8 mouse cellular contexts compared by ENCODE assay signal in the genomic region with DNA sequence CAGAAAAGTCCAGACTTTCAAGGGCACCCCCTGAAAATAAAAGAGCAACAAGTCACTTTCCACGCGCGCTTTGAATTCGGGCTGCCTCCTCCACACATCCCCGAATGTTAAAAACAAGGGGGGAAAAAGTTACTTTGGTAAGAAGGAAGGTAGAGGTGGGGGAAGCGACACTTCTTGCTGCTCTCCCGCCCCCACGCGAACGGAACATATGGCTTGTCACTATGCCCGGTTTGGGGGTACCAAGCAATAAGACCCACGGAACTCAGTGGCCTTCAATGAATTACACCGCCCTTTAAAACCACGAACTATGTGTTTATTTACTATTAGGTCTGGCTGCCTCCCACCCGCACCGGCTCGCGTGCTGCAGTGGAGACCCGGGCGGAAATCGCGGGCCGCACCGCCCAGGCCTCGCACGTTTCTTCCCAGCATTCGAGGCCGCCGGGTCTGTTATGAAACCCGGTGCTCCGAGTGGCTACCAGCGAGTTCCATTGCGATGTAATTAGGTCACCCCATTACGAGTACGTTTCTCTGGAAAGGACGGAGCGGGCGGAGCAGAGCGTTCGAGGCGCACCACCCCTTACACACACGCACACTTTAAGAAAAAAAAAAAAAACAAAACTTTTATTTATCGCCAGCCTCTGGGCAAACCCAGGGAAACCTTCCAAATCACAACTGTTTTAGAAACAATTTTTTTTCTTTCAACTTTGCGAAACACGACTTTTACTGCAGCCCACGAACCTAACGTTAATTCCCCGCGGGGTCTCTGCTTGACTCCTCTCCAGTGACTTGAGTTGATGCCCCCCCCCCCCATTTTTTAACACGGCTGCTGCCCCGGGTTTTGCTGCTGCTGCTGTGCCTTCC. TPM values are rescaled to one million over a fixed set of nuclear protein-coding genes. Genes with fewer than 3 reads are reported as not detected.
DNase-seq lines count a peak whose midpoint lies in the region; ATAC-seq and TF ChIP-seq lines count a peak whose summit lies in the region.

No protein-coding gene starts in this region.

- peak overlapping the region; percentile 87 for H3K4me2 ChIP-seq in embryonic facial prominence, embryonic 14.5 days (ENCODE audit: low read depth, low read length)
- peak overlapping the region; percentile 87 for H3K4me2 ChIP-seq in liver, postnatal 0 days (ENCODE audit: low read depth, low read length)
- peak overlapping the region; percentile 96 for H3K4me2 ChIP-seq in neural tube, embryonic 12.5 days (replicated peaks)

- H3K27ac ChIP-seq in embryonic facial prominence, embryonic 14.5 days (replicated peaks; ENCODE audit: low read depth, low read length), result peak overlapping the region; percentile 99
- peak overlapping the region; percentile 99 for H3K27ac ChIP-seq in kidney, adult 2 months (ENCODE audit: insufficient read depth, low read depth, low read length)
- H3K27ac ChIP-seq in liver, postnatal 0 days (ENCODE audit: low read depth), result peak overlapping the region; percentile 99
- H3K27ac ChIP-seq in neural tube, embryonic 12.5 days, result peak overlapping the region; percentile 82
- peak overlapping the region; percentile 92 for H3K27ac ChIP-seq in testis, adult 2 months (ENCODE audit: control insufficient read depth, insufficient read depth, low read depth, low read length)

- H3K9ac ChIP-seq in embryonic facial prominence, embryonic 14.5 days (ENCODE audit: low read depth, low read length), result peak overlapping the region; percentile 88
- peak overlapping the region; percentile 94 for H3K9ac ChIP-seq in liver, postnatal 0 days (replicated peaks)
- peak overlapping the region; percentile 80 for H3K9ac ChIP-seq in neural tube, embryonic 12.5 days

- peak; percentile 4; the same call in 1 of the 2 replicates for ATAC-seq in embryonic facial prominence, embryonic 14.5 days (ENCODE audit: low read depth)
- ATAC-seq in liver, postnatal 0 days, result peak; percentile 26
- ATAC-seq in neural tube, embryonic 12.5 days (ENCODE audit: low FRiP score, low read depth), result no peak

- peaks cover 21% of the 10 kb centered on the region for H3K36me3 ChIP-seq in embryonic facial prominence, embryonic 14.5 days (ENCODE audit: control insufficient read depth, insufficient read depth, low read length)
- H3K36me3 ChIP-seq in kidney, adult 2 months (ENCODE audit: control insufficient read depth, insufficient read depth, low read length), result peaks cover 10% of the 10 kb centered on the region
- peaks cover 6% of the 10 kb centered on the region; the same call in 1 of the 2 replicates for H3K36me3 ChIP-seq in liver, postnatal 0 days (replicated peaks; ENCODE audit: insufficient read depth, low read length)
- H3K36me3 ChIP-seq in neural tube, embryonic 12.5 days, result peaks cover 8% of the 10 kb centered on the region; the same call in 1 of the 2 replicates
- no peaks in the 10 kb centered on the region for H3K36me3 ChIP-seq in testis, adult 2 months (ENCODE audit: control insufficient read depth, insufficient read depth, low read length)

- no peak; the same call in 1 of the 2 replicates for TF ChIP-seq EP300 in liver, postnatal 0 days (IDR thresholded peaks at IDR 0.05; ENCODE audit: low read depth)

- H3K4me3 ChIP-seq in embryonic facial prominence, embryonic 14.5 days (ENCODE audit: low read depth, low read length), result peak overlapping the region; percentile 82
- H3K4me3 ChIP-seq in kidney, adult 2 months (ENCODE audit: insufficient read depth, low read depth, low read length), result peak overlapping the region; percentile 98
- peak overlapping the region; percentile 85 for H3K4me3 ChIP-seq in liver, postnatal 0 days (ENCODE audit: low read depth, low read length)
- peak overlapping the region; percentile 63 for H3K4me3 ChIP-seq in neural tube, embryonic 12.5 days
- peak overlapping the region; percentile 95 for H3K4me3 ChIP-seq in testis, adult 2 months (ENCODE audit: control insufficient read depth, low read depth, low read length)

- peaks cover 9% of the 10 kb centered on the region; the same call in 1 of the 2 replicates for H3K4me1 ChIP-seq in embryonic facial prominence, embryonic 14.5 days (ENCODE audit: control insufficient read depth, insufficient read depth, low read length)
- peaks cover 7% of the 10 kb centered on the region; the same call in 1 of the 2 replicates for H3K4me1 ChIP-seq in kidney, adult 2 months (ENCODE audit: control insufficient read depth, insufficient read depth, low read length)
- H3K4me1 ChIP-seq in liver, postnatal 0 days (ENCODE audit: insufficient read depth), result peaks cover 28% of the 10 kb centered on the region
- peaks cover 26% of the 10 kb centered on the region for H3K4me1 ChIP-seq in neural tube, embryonic 12.5 days
- H3K4me1 ChIP-seq in testis, adult 2 months (ENCODE audit: control insufficient read depth, insufficient read depth, low read length), result peaks cover 35% of the 10 kb centered on the region

- no peaks in the 10 kb centered on the region for H3K9me3 ChIP-seq in embryonic facial prominence, embryonic 14.5 days (ENCODE audit: control insufficient read depth, low read length)
- no peaks in the 10 kb centered on the region for H3K9me3 ChIP-seq in liver, postnatal 0 days (ENCODE audit: low read length)
- no peaks in the 10 kb centered on the region for H3K9me3 ChIP-seq in neural tube, embryonic 12.5 days

- no peak for TF ChIP-seq CTCF in kidney, adult 2 months (conservative IDR thresholded peaks at IDR 0.05; ENCODE audit: insufficient read depth, insufficient read length, low read depth, low read length)
- TF ChIP-seq CTCF in liver, postnatal 0 days (IDR thresholded peaks at IDR 0.05; ENCODE audit: low read depth), result no peak
- TF ChIP-seq CTCF in testis, adult 2 months (IDR thresholded peaks at IDR 0.05; ENCODE audit: control insufficient read depth, insufficient read depth, insufficient replicate concordance, low read depth, low read length), result no peak

- H3K27me3 ChIP-seq in embryonic facial prominence, embryonic 14.5 days (replicated peaks; ENCODE audit: control insufficient read depth, insufficient read depth, low read length), result no peaks in the 10 kb centered on the region
- no peaks in the 10 kb centered on the region for H3K27me3 ChIP-seq in kidney, adult 2 months (replicated peaks; ENCODE audit: control insufficient read depth, insufficient read depth, low read length)
- no peaks in the 10 kb centered on the region for H3K27me3 ChIP-seq in liver, postnatal 0 days (ENCODE audit: insufficient read depth, low read length)
- H3K27me3 ChIP-seq in neural tube, embryonic 12.5 days (replicated peaks), result 0 out of 2 replicates have a peak, but pooled peaks cover 6% of the 10 kb centered on the region
- peaks cover 12% of the 10 kb centered on the region for H3K27me3 ChIP-seq in testis, adult 2 months (ENCODE audit: control insufficient read depth, insufficient read depth, low read length)

- peak; percentile 38 for TF ChIP-seq POLR2A in kidney, adult 2 months (IDR thresholded peaks at IDR 0.05; ENCODE audit: low read depth, low read length)
- peak; percentile 51; the same call in 1 of the 2 replicates for TF ChIP-seq POLR2A in testis, adult 2 months (IDR thresholded peaks at IDR 0.05; ENCODE audit: control insufficient read depth, low read depth, low read length)

- under 1% methylated on average over 51 of the region's 51 CpGs for WGBS in embryonic facial prominence, embryonic 14.5 days
- WGBS in kidney, adult 2 months, result under 1% methylated on average over 51 of the region's 51 CpGs
- under 1% methylated on average over 51 of the region's 51 CpGs for whole genome bisulfite sequencing in liver, postnatal 0 days (ENCODE audit: insufficient replicate concordance)
- under 1% methylated on average over 51 of the region's 51 CpGs for WGBS in neural tube, embryonic 12.5 days

- peak; percentile 91 for DNase-seq in CD4-positive helper T cell, adult 2 months (ENCODE audit: low read depth, low spot score)
- DNase-seq in adrenal gland, postnatal 14 days, result peak; percentile 91
- peak; percentile 91 for DNase-seq in embryonic facial prominence, embryonic 14.5 days (ENCODE audit: low spot score)
- DNase-seq in heart, adult 8-10 months (ENCODE audit: low spot score), result peak; percentile 90
- DNase-seq in kidney, adult 2 months, result peak; percentile 94
- DNase-seq in liver, postnatal 0 days, result peak; percentile 82

RNA-seq across cellular contexts. Expression of a gene that starts 1.4 kb away (rescaled TPM):
- total RNA-seq in adrenal gland, postnatal 14 days (2021), result 197 and 204 TPM in 2 replicates
- 145 and 151 TPM in 2 replicates for polyA plus RNA-seq in embryonic facial prominence, embryonic 14.5 days (2014; fragmentation: Nextera tagmentation; extraction: Ambion mirVana)
- 100 to 1,000 TPM in 1 of 4 experiments, 10 to 100 TPM in 3; 65.0 to 103 (median 80.0) TPM for total RNA-seq in heart, adult 8-10 months (2022)
- 109 and 111 TPM in 2 replicates for polyA plus RNA-seq in kidney, adult 2 months (2012; rRNA removed)
- 42.0 and 45.7 TPM in 2 replicates for polyA plus RNA-seq in liver, postnatal 0 days (2015; fragmentation: Nextera tagmentation; extraction: Ambion mirVana)
- polyA plus RNA-seq in neural tube, embryonic 12.5 days (2016; fragmentation: Nextera tagmentation; extraction: Ambion mirVana), result 72.3 and 73.0 TPM in 2 replicates
- 28.4 and 33.0 TPM in 2 replicates for polyA plus RNA-seq in testis, adult 2 months (2012; rRNA removed)
